Mouse (Mus musculus) erythroid progenitor cell, adult 5-6 weeks (primary cell): ENCODE measurements around the gene Cdk5rap2. TPM values are rescaled to one million over a fixed set of nuclear protein-coding genes. Genes with fewer than 3 reads are reported as not detected.

Source experiments
- ATAC-seq: replicated peaks from 2 replicates; pipeline ENCODE4 v1.8.0; 2016; ENCODE audit warnings: moderate number of reproducible peaks, mild to moderate bottlenecking, moderate TSS enrichment, inconsistent platforms; ENCODE audit not compliant: poor library complexity, low FRiP score, severe bottlenecking
- total RNA-seq, 2 experiments: library from RNA; stranded (forward) in 1 of 2; stranded (reverse) in 1 of 2; fragments of 150-400 nt in 1 of 2; fragments of 186-747, 209-891 nt in 1 of 2; gene quantifications; 2 replicates each; pipeline versions ENCODE4 v1.2.3 to v1.2.4; 2015 to 2017; ENCODE audit warnings: low replicate concordance in 2 of 2

Cdk5rap2 gene
- total RNA-seq, 2 experiments from 2014 or later, result 43.2 to 111 TPM

DNA sequence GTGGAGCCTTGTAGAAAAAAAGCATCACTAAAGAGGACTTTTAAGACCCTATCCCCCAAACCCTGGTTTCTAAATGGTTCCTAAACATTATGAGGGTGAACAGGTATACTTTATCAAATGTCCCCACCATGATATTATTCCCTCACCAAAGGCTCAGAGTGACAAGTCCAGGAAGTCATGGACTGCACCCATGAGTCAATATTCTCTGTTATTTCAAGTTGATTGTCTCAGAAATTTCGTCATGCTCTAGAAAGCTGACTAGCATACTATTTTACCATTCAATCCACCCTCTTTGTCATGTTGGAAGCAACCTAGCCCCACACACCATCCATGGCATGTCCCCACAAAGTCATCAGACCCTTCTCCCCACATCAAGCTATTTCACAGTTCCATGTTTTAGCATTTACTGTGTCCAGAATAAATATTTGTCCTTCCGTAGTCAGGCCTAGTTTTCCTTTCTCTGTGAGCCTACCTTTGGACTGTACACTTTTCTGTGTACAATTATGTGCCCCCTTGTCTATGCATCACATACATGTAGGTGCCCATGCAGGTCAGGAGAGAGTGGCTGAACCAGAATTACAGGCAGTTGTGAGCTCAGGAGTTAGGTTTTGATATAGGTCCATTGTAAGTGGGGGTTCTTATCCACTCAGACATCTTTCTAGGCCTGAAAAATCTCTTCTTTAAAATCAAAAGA, 142.9 kb downstream of the Cdk5rap2 start:
- no peak for ATAC-seq

DNA sequence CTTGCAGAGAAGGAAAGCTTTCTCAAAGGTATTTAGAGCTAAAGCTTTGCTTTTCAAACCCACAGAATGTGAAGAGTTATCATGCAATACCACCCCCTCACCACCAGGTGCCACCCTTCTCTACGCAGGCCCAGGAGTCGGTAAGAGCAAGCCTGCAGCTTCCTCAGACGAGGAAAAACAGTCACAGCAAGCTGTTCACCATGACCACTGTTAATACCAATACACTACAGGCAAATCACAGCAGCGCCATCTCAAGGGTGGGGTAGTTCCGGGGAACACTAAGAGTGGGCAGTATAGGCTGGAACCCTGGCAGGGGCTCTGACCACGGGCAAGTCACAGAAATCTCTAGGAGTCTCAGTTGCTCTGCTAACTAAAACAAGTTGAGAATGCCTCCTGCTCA, 145.0 kb downstream of the Cdk5rap2 start:
- ATAC-seq, result peak; percentile 69; the same call in 1 of the 2 replicates

DNA sequence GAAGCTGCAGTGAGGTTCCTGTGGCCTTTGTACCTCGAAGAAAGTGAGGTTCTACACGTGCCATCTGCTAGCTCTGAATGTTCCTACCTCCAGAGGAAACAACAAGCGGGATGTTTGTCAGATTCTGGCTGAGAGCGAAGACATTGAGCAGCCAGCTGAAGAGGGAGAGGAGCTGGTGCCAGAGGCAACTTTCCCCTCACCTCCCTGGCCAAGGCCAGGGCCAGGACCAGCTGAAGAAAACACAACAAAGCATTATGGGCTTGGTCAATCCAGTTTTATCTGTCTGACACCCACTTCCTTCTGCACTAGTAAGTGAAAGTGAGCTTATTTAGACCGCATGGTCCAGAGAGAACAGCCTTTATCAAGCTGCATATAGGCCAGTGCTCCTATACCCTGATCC, 147.4 kb downstream of the Cdk5rap2 start:
- ATAC-seq, result no peak

DNA sequence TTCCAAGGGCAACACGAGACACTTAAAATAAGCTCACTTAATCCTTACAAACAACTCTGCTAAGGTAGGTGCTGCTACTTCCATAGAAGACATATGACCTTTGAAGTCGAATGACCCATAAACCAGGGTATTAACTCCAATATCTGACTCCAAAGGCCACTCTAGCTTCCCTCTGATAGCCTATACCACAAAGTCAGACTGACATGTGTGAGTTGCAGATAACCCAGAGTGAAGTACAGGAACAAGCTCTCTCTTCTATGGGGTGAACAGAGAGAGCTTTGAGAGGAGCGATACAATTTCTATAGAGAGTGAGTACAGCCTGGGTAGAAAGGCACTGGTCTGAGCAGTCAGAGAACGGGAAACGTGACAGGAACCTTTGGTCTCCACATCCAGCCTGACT, 148.9 kb downstream of the Cdk5rap2 start:
- no peak for ATAC-seq

DNA sequence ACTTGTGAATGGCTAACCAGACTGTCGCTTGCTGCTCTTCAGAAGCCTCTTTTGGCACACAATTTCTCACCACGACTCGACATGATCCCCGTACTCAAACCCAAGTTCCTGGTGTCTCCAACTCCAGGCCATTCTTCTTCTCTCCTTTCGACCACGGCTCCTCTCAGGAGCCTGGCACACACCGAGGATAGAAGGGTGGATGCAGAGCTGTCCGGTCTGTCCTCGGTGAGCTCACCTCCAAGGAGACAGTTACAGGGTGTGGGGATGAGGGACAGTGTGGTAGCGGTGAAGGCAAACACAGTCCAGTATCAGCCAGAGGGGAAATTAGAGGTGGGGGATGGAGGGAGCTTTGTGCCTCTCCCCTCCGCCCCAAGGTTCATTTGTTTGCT, 149.8 kb downstream of the Cdk5rap2 start:
- ATAC-seq, result no peak

DNA sequence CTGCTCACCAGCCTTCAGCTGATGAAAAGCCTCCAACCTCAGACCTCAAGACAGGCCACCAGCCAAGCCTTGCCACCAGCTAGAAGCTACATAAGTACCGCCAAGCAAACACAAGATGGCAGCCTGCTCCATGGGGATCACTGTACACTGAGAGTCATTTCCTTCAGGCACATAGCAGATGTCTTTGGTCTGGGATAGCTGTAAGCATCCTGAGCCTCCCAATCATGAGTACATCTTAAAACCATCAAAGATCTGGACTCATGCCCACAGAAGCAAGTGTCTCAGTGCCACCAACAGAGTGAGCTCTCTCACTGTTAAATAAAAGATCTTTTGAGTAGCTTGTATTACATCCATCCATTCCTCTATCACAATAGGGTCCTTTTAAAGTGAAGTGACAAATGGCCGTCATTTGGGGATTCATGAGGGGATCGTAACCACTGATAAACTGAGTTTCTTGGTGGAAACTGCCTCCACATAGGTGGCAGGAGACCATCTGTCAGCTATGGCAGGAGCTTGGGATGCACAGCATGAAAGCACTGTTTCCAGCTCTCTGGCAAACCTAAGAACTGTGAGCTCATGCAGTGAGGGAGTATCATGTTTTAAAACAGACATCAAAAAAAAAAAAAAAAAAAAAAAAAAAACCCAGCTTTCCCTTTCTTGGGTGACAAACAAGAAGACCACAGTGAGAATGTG, 150.4 kb downstream of the Cdk5rap2 start:
- no peak for ATAC-seq

DNA sequence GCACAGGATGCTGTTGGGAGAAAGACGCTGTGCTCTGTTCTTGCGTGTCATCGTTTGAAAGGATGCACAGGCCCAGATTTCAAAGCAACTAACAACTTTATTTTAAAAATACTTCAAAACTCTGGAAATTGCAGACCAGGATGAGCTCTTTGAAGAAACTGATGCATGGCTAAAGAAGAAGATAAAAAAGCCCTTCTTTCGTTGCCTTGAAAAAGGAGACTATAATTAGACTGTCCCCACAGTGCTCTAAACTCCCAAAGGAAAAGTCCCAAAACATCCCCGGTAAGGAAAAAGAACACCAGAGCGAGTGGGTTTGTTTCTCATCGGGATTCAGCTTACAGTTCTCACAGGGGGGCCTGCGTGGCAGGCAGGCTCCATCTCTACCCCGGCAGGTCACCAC, 151.4 kb downstream of the Cdk5rap2 start:
- ATAC-seq, result no peak

DNA sequence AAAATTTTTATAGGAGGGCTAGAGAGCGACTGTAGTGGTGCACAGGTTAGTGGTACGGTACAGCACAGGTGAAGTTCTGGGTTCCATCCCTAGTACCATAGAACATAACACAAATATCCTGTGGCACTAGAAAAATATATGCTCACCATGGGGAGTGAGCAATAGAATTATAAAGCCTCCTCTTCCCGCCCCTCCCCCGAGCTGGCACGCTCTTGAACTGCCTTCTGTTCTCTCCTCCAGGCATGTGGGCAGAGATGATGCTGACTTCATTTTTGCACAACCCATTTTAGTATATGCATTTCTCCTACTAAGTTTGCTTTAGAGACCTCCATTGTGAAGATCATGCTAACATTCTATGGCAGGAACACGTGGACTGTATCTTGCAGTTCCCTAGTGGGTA, 152.0 kb downstream of the Cdk5rap2 start:
- no peak for ATAC-seq

DNA sequence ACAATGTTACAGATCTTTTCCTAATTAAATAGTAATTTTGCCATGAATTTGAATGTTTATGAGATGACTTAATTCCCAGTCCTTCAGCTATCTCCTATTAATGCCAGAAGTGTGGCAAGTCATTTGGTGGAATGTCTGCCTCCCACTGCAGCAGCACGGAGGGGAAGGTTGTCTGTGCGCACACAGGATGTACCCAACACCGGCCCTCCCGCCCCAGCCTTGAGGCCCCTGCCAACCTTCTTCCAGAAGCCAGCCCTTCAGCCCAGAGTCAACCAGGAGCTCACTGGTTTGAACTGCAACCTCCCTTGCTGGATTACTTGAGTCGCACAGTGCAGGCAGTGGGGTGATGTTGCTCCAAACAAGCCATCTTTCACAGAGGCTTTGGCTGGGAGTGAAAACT, 158.5 kb downstream of the Cdk5rap2 start:
- ATAC-seq, result no peak

DNA sequence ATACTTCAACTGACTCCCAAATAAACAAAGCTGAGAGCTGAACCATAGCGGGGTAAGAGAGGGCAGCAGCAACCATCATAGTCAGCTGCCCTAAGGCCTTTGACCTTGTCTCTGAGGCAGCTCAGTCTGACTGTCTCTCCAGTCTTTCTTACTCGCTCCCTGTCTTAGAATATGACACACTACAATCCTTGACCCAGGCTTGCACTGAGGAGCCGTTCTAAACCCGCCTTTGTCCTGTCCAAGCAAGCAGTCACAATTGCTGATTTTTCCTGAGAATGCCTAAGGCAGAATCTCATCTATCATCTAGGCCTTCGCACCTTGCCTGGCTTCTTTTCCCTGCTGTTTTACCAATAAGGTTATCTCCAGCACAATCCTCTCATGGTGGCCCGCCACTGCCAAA, 164.5 kb downstream of the Cdk5rap2 start:
- ATAC-seq, result no peak

DNA sequence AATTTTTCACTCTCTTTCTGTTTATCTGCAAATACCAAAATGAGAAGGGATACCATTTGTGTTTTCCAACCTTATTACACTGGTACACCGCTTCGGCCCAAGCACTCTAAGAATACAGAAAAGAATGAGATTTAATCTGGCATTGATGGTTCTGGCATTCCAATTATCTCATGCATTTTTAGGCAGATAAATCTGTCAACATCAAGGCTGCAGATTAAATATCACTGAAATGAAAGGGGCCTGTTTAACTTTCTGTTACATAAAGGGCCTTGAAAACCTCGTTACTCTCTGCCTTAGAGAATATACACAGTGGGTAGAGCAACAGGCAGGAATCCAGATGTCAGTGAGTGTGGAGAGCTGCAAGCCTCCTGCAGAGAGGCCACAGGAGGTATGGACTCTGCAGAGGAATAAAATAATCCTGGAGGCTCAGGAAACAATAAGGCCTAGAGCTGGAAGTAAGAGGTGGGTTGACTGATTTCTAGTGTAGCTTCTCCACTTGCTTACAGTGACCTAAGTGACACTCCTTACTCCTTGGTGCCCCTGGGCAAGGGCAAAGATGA, 166.6 kb downstream of the Cdk5rap2 start:
- no peak for ATAC-seq

DNA sequence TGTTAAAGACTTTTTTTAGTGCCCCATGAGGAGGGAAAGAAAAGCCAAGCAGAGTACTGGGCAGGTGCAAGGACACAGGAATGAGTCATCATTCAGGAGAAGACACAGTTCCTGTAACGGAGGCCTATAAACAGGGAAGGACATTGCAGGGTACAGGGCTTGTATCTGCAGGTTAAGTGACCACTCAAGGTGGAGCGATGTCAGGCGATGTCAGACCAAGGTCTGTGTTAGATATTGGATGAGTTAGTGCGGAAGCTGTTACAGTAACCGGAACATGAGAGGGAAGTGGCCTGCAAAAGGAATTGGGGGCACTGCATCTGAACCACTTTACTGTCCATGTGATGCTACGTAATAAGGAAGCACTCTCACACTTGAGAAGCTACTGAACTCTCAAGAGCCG, 170.5 kb downstream of the Cdk5rap2 start:
- ATAC-seq, result no peak

DNA sequence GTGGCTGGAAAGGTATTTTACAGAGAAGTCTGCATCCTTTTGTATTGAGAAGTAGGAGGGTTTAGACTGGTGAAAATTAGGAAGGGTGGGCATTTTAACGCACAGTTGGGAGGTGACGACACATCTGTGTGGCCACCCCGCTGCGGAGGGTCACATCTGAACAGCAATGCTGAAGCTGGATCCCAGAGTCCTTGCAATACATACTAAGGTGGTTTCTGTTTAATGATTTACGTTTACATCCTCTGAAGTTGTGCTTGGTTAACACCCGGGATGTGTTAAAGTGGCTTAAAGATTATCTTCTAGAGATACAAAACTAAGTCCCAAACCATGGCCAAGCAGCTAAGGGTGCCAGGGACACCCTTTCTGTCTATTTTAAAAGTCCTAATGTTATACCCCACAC, 171.4 kb downstream of the Cdk5rap2 start:
- no peak for ATAC-seq

DNA sequence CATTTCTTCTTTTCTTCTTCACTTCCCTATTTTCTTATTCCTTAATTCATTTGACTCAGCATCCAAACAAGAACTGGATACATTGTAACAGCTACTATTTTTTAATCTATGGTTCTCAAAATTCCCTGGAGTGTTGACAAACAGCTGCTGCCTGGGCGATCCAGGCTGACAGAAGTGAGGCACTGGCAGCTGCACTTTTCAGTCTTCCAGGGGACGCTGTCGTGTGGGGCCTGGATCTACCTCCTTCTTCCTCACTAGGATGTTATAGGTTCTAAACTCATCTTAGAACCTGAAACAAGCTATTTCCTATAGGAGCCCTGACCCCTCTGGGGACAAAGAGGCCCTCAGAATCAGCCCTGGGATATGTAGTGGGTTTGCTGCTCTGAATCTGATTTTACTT, 177.9 kb downstream of the Cdk5rap2 start:
- ATAC-seq, result no peak

DNA sequence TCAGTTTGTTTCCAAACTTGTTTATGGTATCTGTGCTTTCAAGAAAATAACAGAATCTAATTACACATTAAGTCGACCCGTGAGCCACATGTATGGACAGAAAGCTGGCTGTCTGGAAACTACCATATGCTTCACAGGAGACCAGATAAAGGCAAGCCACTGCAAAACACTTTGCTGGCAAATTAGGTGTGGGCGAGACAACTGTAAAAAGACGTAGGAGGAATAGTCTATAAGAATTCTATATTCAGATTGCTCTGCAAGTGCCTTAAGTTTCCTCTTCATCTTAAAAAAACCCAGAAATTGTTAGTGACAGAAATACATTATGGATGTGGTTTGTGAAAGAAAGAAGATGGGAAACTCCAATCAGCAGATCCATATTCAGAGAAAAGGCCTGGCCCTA, 180.4 kb downstream of the Cdk5rap2 start:
- no peak for ATAC-seq

DNA sequence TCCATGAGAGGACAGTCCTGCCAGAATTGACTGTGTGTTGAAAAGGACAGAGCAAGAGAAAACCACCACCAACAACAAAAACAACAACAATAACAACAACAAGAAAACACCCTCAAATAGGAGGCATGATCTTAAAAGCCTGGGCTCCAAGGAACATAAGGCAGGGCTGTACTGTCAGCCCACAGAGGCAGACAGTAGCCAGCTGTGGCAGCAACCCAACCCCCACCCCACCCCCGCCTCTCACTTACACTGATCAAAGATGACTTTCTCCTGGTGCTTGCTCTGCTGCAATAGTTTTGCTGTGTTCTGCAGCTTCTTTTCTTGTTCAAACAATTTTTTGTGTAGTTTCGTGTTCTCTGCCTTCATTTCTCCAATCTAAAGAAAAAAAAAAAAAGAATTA, 181.9 kb downstream of the Cdk5rap2 start:
- ATAC-seq, result no peak

DNA sequence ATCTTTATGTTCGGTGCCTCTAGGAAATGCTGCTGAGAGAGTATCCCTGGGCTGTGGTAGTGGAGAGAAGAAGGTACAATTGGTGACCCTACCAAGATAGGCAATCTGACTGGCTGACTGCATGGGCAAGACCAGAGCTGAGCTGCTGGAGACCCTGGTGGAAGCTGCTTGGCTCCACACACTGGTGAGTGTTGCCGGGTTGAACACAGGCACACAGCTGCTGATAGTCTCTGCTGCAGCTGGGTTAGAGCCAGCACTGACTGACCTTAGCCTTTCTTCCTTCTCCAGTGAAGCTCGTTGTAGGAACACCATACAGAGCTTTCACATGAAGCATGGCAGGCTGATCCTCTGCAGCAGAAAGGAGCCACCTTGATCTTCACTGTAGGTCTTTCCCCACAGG, 182.6 kb downstream of the Cdk5rap2 start:
- ATAC-seq, result no peak

DNA sequence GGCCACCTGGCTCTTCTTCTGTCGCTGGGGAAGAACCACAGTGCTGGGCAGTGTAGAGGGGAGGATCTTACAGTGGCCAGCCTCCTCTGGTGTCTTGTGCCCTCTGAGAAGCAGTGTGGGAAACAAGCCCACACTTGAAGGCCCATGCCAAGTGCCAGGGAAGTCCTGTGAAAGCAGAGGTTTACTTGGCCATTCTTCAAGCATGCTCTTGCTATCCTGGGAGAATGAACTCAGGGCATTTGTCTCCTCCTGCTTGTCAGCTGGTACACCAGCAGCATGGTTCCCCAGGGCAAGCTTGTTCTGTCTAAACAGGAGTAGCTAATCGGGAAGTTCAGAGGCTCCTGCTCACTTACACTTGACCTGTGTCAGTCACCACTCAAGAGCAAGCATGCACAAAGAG, 185.7 kb downstream of the Cdk5rap2 start:
- no peak for ATAC-seq

DNA sequence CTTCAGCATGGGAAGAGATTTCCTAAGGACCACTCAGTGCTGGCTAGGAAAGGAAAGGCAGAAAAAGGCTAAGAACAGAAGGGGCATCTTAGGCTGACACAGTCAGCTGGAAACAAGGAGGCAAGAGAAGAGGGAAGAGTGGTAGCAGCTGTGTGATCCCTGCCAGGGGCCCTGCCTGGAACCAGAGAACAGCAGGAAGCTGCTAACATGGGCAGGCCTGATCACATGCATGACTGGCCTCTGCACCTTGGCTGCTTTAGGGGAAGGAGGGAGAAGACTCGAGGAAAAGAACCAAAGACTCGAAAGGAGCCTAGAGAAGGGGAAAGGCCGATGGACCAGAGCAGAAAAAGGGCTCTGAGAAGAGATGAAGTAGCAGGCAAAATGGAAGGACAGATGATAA, 188.4 kb downstream of the Cdk5rap2 start:
- no peak for ATAC-seq

DNA sequence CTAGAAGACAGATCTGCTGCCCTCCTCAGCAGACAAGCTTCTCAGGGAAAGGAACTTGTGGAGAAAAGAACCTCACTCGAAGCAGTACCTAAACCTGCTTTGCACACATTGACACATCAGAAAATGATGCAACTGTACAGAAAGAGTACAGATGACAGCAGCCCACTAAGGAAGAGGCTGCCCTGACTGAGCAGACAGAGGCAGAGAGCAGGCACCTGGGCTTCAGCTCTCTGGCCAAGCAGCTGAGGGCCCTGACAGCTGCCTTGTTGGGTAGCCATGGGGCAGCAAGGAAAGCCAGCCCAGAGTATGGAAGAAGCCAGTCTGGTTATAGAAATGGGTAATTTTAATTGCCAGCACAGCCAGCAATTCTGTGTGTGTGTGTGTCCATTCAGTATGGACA, 188.9 kb downstream of the Cdk5rap2 start:
- no peak for ATAC-seq
